In genomic region chr14:32131836-32132235, GRCm38 (mm10) we compare ENCODE assay signal across 38 mouse cellular contexts. TPM values are rescaled to one million over a fixed set of nuclear protein-coding genes. Genes with fewer than 3 reads are reported as not detected.
DNase-seq lines count a peak whose midpoint lies in the region; ATAC-seq lines count a peak whose summit lies in the region.
"Had no signal": no experiment of that assay in that cellular context is flagged by ENCODE, and none has a peak within 500 bp of the region (broad histone marks: within the 10 kb centered on the region; RNA-seq: fewer than 3 reads in every experiment).

No protein-coding gene starts in this region.

- H3K36me3 ChIP-seq in liver, embryonic 15.5 days (replicated peaks): no peaks in the 10 kb centered on the region
- no peaks in the 10 kb centered on the region for H3K36me3 ChIP-seq in midbrain, embryonic 16.5 days (ENCODE audit: control insufficient read depth, insufficient read depth, low read length)
- H3K36me3 ChIP-seq: hindbrain, embryonic 12.5 days; intestine, embryonic 15.5 days; limb, embryonic 13.5 days; midbrain, embryonic 13.5 days; stomach, embryonic 15.5 days had no signal

- H3K9me3 ChIP-seq in liver, embryonic 15.5 days (replicated peaks): no peaks in the 10 kb centered on the region
- no peaks in the 10 kb centered on the region for H3K9me3 ChIP-seq in midbrain, embryonic 16.5 days (replicated peaks; ENCODE audit: control insufficient read depth, low read length, poor library complexity, severe bottlenecking)
- H3K9me3 ChIP-seq: hindbrain, embryonic 12.5 days; intestine, embryonic 15.5 days; limb, embryonic 13.5 days; midbrain, embryonic 13.5 days; stomach, embryonic 15.5 days had no signal

- peak overlapping the region; percentile 63 for H3K27ac ChIP-seq in liver, embryonic 15.5 days (replicated peaks)
- no peak overlapping the region for H3K27ac ChIP-seq in midbrain, embryonic 16.5 days (ENCODE audit: low read length)
- H3K27ac ChIP-seq: hindbrain, embryonic 12.5 days; hindbrain, postnatal 0 days; intestine, embryonic 15.5 days; left cerebral cortex, adult 2 months; limb, embryonic 13.5 days; midbrain, embryonic 13.5 days; stomach, embryonic 15.5 days had no signal

- peak overlapping the region; percentile 19 for H3K4me2 ChIP-seq in liver, embryonic 15.5 days
- H3K4me2 ChIP-seq in midbrain, embryonic 16.5 days (ENCODE audit: low read length): no peak overlapping the region
- H3K4me2 ChIP-seq: heart, embryonic 11.5 days; hindbrain, embryonic 12.5 days; intestine, embryonic 15.5 days; limb, embryonic 13.5 days; midbrain, embryonic 13.5 days; stomach, embryonic 15.5 days had no signal

- DNase-seq in 416B (ENCODE audit: low read depth) (peak; percentile 94), liver (peak; percentile 61)
- peak; percentile 31 for DNase-seq in c-Kit-negative CD71-positive TER-119-positive erythroid progenitor cells, embryonic 14.5 days (ENCODE audit: low read depth, low spot score)
- no peak for DNase-seq in T-cell, adult 2 months (ENCODE audit: low spot score)
- no peak for DNase-seq in right cerebral cortex, postnatal 36 days (ENCODE audit: low spot score in 2 of 2)
- no peak for DNase-seq in gastrocnemius, adult 18-20 months (ENCODE audit: low spot score)
- DNase-seq: adrenal gland, postnatal 14 days; cerebellum, adult 18-20 months; cerebellum, postnatal 10 days; gastrocnemius, postnatal 36 days; heart, adult 18-20 months; heart, postnatal 36 days; kidney, adult 8-10 months; kidney, postnatal 25 days; lung, adult 2 months; lung, postnatal 14 days; retina, postnatal 1 day; right cerebral cortex, postnatal 14 days; thymus, postnatal 25 days had no signal

- ATAC-seq in liver, embryonic 15.5 days (ENCODE audit: insufficient read depth): peak; percentile 80
- no peak for ATAC-seq in midbrain, embryonic 16.5 days
- ATAC-seq: forebrain, embryonic 14.5 days; hindbrain, postnatal 0 days; intestine, embryonic 15.5 days; midbrain, embryonic 13.5 days had no signal

- H3K4me3 ChIP-seq in liver, embryonic 15.5 days (replicated peaks): no peak overlapping the region
- no peak overlapping the region for H3K4me3 ChIP-seq in midbrain, embryonic 16.5 days (ENCODE audit: low read depth, low read length)
- H3K4me3 ChIP-seq: hindbrain, embryonic 12.5 days; intestine, embryonic 15.5 days; left cerebral cortex, adult 2 months; limb, embryonic 13.5 days; midbrain, embryonic 13.5 days; stomach, embryonic 15.5 days had no signal

- peaks cover 52% of the 10 kb centered on the region for H3K4me1 ChIP-seq in liver, embryonic 15.5 days (replicated peaks)
- H3K4me1 ChIP-seq in midbrain, embryonic 16.5 days (ENCODE audit: control insufficient read depth, insufficient read depth, low read length): no peaks in the 10 kb centered on the region
- H3K4me1 ChIP-seq: hindbrain, embryonic 12.5 days; limb, embryonic 13.5 days; midbrain, embryonic 13.5 days had no signal

- no peak overlapping the region for H3K9ac ChIP-seq in liver, embryonic 15.5 days
- H3K9ac ChIP-seq in midbrain, embryonic 16.5 days (ENCODE audit: low read depth, low read length): no peak overlapping the region
- H3K9ac ChIP-seq: hindbrain, embryonic 12.5 days; intestine, embryonic 15.5 days; limb, embryonic 13.5 days; midbrain, embryonic 13.5 days; stomach, embryonic 15.5 days had no signal

- no peaks in the 10 kb centered on the region for H3K27me3 ChIP-seq in liver, embryonic 15.5 days
- no peaks in the 10 kb centered on the region for H3K27me3 ChIP-seq in midbrain, embryonic 16.5 days (ENCODE audit: control insufficient read depth, insufficient read depth, low read depth, low read length)
- H3K27me3 ChIP-seq: hindbrain, embryonic 12.5 days; intestine, embryonic 15.5 days; limb, embryonic 13.5 days; midbrain, embryonic 13.5 days; stomach, embryonic 15.5 days had no signal

- 8% methylated on average over 4 of the region's 4 CpGs for WGBS in liver, embryonic 15.5 days (ENCODE audit: insufficient replicate concordance)
- 90% methylated on average over 4 of the region's 4 CpGs for WGBS in midbrain, embryonic 16.5 days

RNA-seq across cellular contexts. Expression of gene Msmb, which starts 10.0 kb away (rescaled TPM):
- polyA plus RNA-seq in liver, embryonic 15.5 days (2015; fragmentation: Nextera tagmentation; extraction: Ambion mirVana): 0.30 and 0.31 TPM in 2 replicates
- not detected in 2 replicates for polyA plus RNA-seq in midbrain, embryonic 16.5 days (2015; fragmentation: Nextera tagmentation; extraction: Ambion mirVana)
- not detected for total RNA-seq in gastrocnemius, adult 18-20 months (2021)
- total RNA-seq: adrenal gland, postnatal 14 days; gastrocnemius, postnatal 36 days; heart, adult 18-20 months; heart, postnatal 36 days; hindbrain, postnatal 0 days; layer of hippocampus, adult 18-20 months; layer of hippocampus, postnatal 10 days; left cerebral cortex, adult 2 months; left cerebral cortex, postnatal 36 days; monocyte, adult 5-6 weeks had no signal
- polyA plus RNA-seq: cortical plate, adult 2 months; embryonic facial prominence, embryonic 14.5 days; forebrain, embryonic 14.5 days; heart, embryonic 11.5 days; heart, embryonic 16.5 days; hindbrain, embryonic 12.5 days; hindbrain, postnatal 0 days; intestine, embryonic 15.5 days; limb, embryonic 13.5 days; lung, adult 2 months; midbrain, embryonic 13.5 days; neural tube, embryonic 14.5 days; stomach, embryonic 15.5 days had no signal

RNA-seq across cellular contexts. Expression of gene Ncoa4, which starts 27.8 kb away (rescaled TPM):
- polyA plus RNA-seq in liver, embryonic 15.5 days (2015; fragmentation: Nextera tagmentation; extraction: Ambion mirVana): 332 and 365 TPM in 2 replicates
- 107 and 110 TPM in 2 replicates for polyA plus RNA-seq in midbrain, embryonic 16.5 days (2015; fragmentation: Nextera tagmentation; extraction: Ambion mirVana)
- total RNA-seq in gastrocnemius, adult 18-20 months (2021): 10 to 100 TPM; 65.2 to 76.7 TPM

RNA-seq across cellular contexts. Expression of gene Dph3, which starts 46.3 kb away (rescaled TPM):
- polyA plus RNA-seq in liver, embryonic 15.5 days (2015; fragmentation: Nextera tagmentation; extraction: Ambion mirVana): 58.9 and 66.2 TPM in 2 replicates
- 74.7 and 77.2 TPM in 2 replicates for polyA plus RNA-seq in midbrain, embryonic 16.5 days (2015; fragmentation: Nextera tagmentation; extraction: Ambion mirVana)
- 100 to 1,000 TPM; 119 to 128 TPM for total RNA-seq in gastrocnemius, adult 18-20 months (2021)

RNA-seq across cellular contexts. Expression of gene Oxnad1, which starts 46.7 kb away (rescaled TPM):
- polyA plus RNA-seq in liver, embryonic 15.5 days (2015; fragmentation: Nextera tagmentation; extraction: Ambion mirVana): 13.7 and 14.5 TPM in 2 replicates
- 18.6 and 19.9 TPM in 2 replicates for polyA plus RNA-seq in midbrain, embryonic 16.5 days (2015; fragmentation: Nextera tagmentation; extraction: Ambion mirVana)
- total RNA-seq in gastrocnemius, adult 18-20 months (2021): 10 to 100 TPM; 17.9 to 19.5 TPM

Comparison
In these comparisons a context has a peak if more than half of its experiments do, and no peak if none do; other contexts are left out.
1. DNase-seq: peak in 416B (single experiment), c-Kit-negative CD71-positive TER-119-positive erythroid progenitor cells, embryonic 14.5 days (single experiment) and liver (single experiment); none in T-cell, adult 2 months (single experiment), right cerebral cortex, postnatal 36 days (0 of 2) and gastrocnemius, adult 18-20 months (single experiment).